Mouse (Mus musculus): Measurements from ENCODE around the gene Myo16.

GRCm38 (mm10) chr8:10562046-10562445 is 408.3 kb downstream of the Myo16 start:
- TF ChIP-seq POLR2A (IDR thresholded peaks at IDR 0.05; ENCODE audit: control insufficient read depth in 1 of 2, insufficient read depth in 1 of 2, low read depth in 1 of 2, low read length in 2 of 2, poor library complexity in 1 of 2) = no peak
- no peak for TF ChIP-seq BHLHE40 (IDR thresholded peaks at IDR 0.05; ENCODE audit: borderline replicate concordance, low read depth, low read length)
- no peak for TF ChIP-seq CTCF (IDR thresholded peaks at IDR 0.05 in 2 of 3, conservative IDR thresholded peaks at IDR 0.05 in 1 of 3; ENCODE audit: control insufficient read depth in 1 of 3, insufficient read depth in 1 of 3, low read depth in 2 of 3, low read length in 3 of 3, poor library complexity in 1 of 3, severe bottlenecking in 1 of 3)
- TF ChIP-seq TCF12 (IDR thresholded peaks at IDR 0.05; ENCODE audit: low read depth, low read length) = no peak
- no peak for TF ChIP-seq MAX (IDR thresholded peaks at IDR 0.05; ENCODE audit: low read length)
- no peak for TF ChIP-seq CHD1 (IDR thresholded peaks at IDR 0.05; ENCODE audit: low read depth, low read length)
- TF ChIP-seq GABPA (IDR thresholded peaks at IDR 0.05; ENCODE audit: low read depth, low read length) = no peak
- TF ChIP-seq RAD21 (IDR thresholded peaks at IDR 0.05; ENCODE audit: low read depth, low read length) = no peak
- no peak for TF ChIP-seq POLR2AphosphoS2 (IDR thresholded peaks at IDR 0.05; ENCODE audit: low read length)
- no peak for TF ChIP-seq USF1 (IDR thresholded peaks at IDR 0.05; ENCODE audit: low read depth, low read length)
- no peak for TF ChIP-seq TAL1 (IDR thresholded peaks at IDR 0.05; ENCODE audit: low read length)
- TF ChIP-seq TBP (IDR thresholded peaks at IDR 0.05; ENCODE audit: low read depth, low read length) = no peak
- no peak for TF ChIP-seq MAZ (IDR thresholded peaks at IDR 0.05; ENCODE audit: low read depth, low read length)
- TF ChIP-seq ZNF384 (IDR thresholded peaks at IDR 0.05; ENCODE audit: low read depth, low read length) = no peak
